Mouse (Mus musculus): ENCODE data around the gene Ankfn1. TPM values are rescaled to one million over a fixed set of nuclear protein-coding genes. Genes with fewer than 3 reads are reported as not detected.
A peak's percentile ranks its signal among the peaks of the same experiment; 100 is the strongest.

Ankfn1 gene
- polyA plus RNA-seq, 1 experiment from 2014 or later: 1.8 TPM

DNA sequence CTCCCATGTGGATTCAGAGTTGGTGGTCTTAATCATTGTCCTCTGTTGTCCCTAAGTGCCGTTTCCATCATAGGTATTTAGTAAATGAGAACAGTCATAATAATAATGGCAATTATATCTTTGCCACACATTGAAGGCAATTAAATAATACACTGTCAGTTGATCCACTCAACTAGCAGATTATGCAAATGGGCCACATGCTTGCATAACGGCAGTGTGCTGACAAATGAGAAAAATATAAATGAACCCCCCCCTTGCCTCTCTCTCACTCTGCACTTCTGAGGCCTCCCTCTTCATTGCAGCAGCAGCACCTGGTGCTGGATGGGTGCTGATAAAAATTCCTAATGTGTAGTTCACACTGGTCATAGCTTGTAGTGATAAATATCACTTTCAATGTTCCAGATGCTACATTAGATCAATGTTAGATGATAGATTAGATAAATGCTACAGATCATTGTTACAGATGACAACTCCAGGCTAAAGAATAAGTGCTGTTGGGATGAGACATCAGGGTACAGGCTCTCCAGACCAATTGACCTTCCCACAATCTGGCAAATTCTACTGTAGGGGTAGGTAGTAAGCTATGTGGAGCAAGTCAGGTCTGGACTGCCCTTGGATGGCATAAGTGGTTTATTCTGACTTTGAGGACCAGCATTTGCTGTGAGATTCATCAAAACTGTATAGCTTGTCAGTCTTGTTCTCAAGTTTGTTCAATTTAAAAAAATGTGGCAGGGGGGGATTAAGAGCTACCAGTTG lies 12.3 kb downstream of the Ankfn1 start:
- no peaks in the 10 kb centered on the region for H3K4me1 ChIP-seq

DNA sequence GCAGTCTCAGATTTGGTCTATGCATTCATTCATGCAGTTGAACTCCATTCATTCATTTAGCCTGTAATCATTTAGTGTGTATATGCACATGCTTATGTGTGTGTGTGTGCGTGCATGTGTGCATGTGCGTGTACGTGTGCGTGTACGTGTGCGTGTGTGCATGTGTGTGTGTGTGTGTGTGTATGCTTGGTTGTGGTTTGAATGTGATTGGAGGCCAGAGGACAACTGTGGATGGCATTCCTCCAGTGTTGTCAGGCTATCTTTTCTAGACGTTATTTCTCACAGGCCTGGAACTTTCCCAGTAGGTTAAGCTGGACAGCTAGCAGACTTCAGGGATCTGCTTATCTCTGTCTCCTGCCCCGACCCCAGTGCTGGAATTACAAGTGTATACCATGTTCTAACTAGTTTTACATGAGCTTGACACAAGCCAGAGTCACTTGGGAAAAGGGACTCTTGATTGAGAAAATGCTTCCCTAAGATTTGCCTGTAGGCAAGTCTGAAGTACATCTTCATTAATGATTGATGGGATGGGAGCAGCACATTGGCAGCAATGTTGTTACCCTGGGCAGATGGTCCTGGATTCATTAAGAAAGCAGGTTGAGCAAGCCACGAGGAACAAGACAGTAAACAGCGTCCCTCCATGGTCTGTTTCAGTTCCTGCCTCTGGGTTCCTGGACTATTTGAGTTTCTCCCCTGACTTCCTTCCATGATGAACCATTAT lies 43.3 kb downstream of the Ankfn1 start:
- ATAC-seq (ENCODE audit: insufficient number of reproducible peaks, low FRiP score, low TSS enrichment, low read depth): no peak
- WGBS: 81% methylated on average over 10 of the region's 10 CpGs
- no peaks in the 10 kb centered on the region for H3K9me3 ChIP-seq (replicated peaks)

More for the DNA sequence above, 12.3 kb downstream of the Ankfn1 start:
- Histone ChIP-seq H3K27ac (replicated peaks) (no peak overlapping the region), H3K4me3 (replicated peaks) (no peak overlapping the region), H3K36me3 (no peaks in the 10 kb centered on the region), H3K27me3 (no peaks in the 10 kb centered on the region), H3K9me3 (replicated peaks) (no peaks in the 10 kb centered on the region), H3K4me2 (replicated peaks) (no peak overlapping the region), H3K9ac (no peak overlapping the region)
- no peak for ATAC-seq (ENCODE audit: insufficient number of reproducible peaks, low FRiP score, low TSS enrichment, low read depth)
- WGBS: 40% methylated on average over 2 of the region's 2 CpGs

DNA sequence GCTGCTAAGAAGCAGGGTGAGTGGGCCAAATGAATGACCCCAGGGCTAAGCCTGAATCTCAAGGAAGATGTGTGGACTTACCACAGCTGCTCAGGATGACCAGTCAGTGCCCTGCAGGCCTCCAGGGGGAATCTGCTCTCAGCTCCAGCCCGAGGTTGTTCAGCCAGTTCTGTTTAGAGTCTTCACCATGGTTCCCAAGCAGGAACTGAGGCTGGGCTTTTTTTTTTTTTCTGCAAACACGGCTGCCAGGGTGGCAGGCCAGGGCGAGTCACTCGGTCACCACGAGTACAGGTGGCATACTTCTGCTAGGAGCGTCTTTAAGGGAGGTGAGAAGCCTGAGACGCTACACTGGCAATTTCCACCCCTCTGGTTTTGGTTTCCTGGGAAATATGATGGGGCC lies 43.9 kb downstream of the Ankfn1 start:
- Histone ChIP-seq H3K36me3 (no peaks in the 10 kb centered on the region), H3K4me2 (replicated peaks) (no peak overlapping the region), H3K9ac (no peak overlapping the region), H3K27ac (replicated peaks) (no peak overlapping the region), H3K9me3 (replicated peaks) (no peaks in the 10 kb centered on the region), H3K4me1 (no peaks in the 10 kb centered on the region), H3K4me3 (replicated peaks) (no peak overlapping the region), H3K27me3 (no peaks in the 10 kb centered on the region; the same call in 1 of the 2 replicates)
- WGBS: 58% methylated on average over 7 of the region's 7 CpGs
- no peak for ATAC-seq (ENCODE audit: insufficient number of reproducible peaks, low FRiP score, low TSS enrichment, low read depth)

More for the DNA sequence above, 43.3 kb downstream of the Ankfn1 start:
- no peaks in the 10 kb centered on the region for H3K4me1 ChIP-seq
- H3K27me3 ChIP-seq: no peaks in the 10 kb centered on the region; the same call in 1 of the 2 replicates
- H3K36me3 ChIP-seq: no peaks in the 10 kb centered on the region
- no peak overlapping the region for H3K9ac ChIP-seq
- no peak overlapping the region for H3K27ac ChIP-seq (replicated peaks)
- no peak overlapping the region for H3K4me2 ChIP-seq (replicated peaks)
- H3K4me3 ChIP-seq (replicated peaks): no peak overlapping the region

DNA sequence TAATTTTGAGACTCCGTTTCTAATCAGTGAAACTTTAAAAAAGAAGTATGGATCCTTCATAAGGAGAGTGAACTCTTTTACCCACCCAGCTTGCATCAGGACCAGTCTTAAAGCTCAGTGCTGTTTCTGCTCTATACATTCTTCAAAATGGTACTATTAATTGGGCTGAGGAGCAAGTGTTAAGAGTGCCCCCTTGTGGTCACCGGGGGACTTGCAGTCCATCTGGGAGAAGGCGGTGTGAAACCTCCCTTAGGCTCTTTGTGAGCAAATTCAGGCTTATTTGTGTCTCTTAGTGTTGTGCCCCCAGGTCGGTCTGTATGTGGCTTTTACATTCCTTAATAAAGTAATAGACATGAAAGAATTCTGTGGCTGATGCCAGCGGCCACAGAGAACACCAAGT lies 56.6 kb downstream of the Ankfn1 start:
- ATAC-seq (ENCODE audit: insufficient number of reproducible peaks, low FRiP score, low TSS enrichment, low read depth): no peak
- no peak overlapping the region for H3K9ac ChIP-seq
- H3K4me2 ChIP-seq (replicated peaks): no peak overlapping the region
- 11% methylated on average over 5 of the region's 5 CpGs for WGBS
- H3K27me3 ChIP-seq: no peaks in the 10 kb centered on the region
- no peak overlapping the region for H3K27ac ChIP-seq (replicated peaks)
- H3K4me1 ChIP-seq: no peaks in the 10 kb centered on the region
- no peaks in the 10 kb centered on the region for H3K36me3 ChIP-seq
- H3K4me3 ChIP-seq (replicated peaks): no peak overlapping the region
- H3K9me3 ChIP-seq (replicated peaks): no peaks in the 10 kb centered on the region

DNA sequence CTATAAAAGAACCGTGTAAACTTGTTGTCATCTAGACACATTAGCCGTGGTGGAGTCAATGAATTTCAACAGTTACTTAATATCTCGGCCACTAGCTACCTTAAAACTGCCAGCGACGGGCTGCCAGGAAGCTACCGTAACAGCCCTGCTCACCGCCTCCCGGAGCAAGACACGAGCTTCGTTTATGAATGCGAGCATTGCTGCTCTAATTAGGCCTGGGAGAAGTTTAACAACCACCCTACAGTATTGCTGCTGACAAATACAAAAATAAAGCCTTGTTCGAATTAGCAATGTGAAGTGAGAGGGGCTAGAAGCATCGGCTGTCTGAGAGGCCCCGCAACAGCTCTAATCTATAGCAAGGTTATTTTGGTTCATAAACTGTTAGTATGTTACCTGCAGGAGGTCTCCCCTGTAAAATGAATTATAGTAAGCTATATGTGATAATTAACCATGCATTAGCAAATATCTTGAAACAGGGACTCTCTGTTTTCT lies 58.9 kb downstream of the Ankfn1 start:
- Histone ChIP-seq H3K36me3 (no peaks in the 10 kb centered on the region), H3K4me1 (no peaks in the 10 kb centered on the region), H3K4me2 (replicated peaks) (no peak overlapping the region), H3K27ac (replicated peaks) (no peak overlapping the region), H3K4me3 (replicated peaks) (no peak overlapping the region), H3K9ac (no peak overlapping the region), H3K27me3 (no peaks in the 10 kb centered on the region), H3K9me3 (replicated peaks) (no peaks in the 10 kb centered on the region)
- no peak for ATAC-seq (ENCODE audit: insufficient number of reproducible peaks, low FRiP score, low TSS enrichment, low read depth)
- 72% methylated on average over 14 of the region's 14 CpGs for WGBS

DNA sequence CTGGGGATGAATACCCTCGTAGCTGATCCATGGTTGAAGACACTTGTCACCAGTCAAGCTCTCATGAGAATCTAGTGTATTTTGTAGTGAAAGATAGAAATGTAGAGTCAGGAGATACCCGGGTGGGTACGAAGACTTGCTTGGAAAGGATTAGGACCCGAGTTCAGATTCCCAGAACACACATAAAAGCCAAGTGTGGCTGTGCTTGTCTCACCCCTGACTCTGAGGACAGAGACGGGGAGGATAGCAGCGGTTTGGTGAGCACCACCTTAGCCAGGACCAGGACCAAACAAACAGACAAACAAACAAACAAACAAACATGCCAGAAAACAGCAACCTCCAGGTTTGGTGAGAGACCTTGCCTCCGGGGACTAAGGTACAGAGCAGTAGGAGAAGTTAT lies 61.1 kb downstream of the Ankfn1 start:
- Histone ChIP-seq H3K27me3 (no peaks in the 10 kb centered on the region), H3K27ac (replicated peaks) (no peak overlapping the region), H3K36me3 (no peaks in the 10 kb centered on the region), H3K9ac (no peak overlapping the region), H3K4me3 (replicated peaks) (no peak overlapping the region), H3K9me3 (replicated peaks) (no peaks in the 10 kb centered on the region), H3K4me1 (no peaks in the 10 kb centered on the region), H3K4me2 (replicated peaks) (no peak overlapping the region)
- no peak for ATAC-seq (ENCODE audit: insufficient number of reproducible peaks, low FRiP score, low TSS enrichment, low read depth)
- 94% methylated on average over 7 of the region's 7 CpGs for WGBS

DNA sequence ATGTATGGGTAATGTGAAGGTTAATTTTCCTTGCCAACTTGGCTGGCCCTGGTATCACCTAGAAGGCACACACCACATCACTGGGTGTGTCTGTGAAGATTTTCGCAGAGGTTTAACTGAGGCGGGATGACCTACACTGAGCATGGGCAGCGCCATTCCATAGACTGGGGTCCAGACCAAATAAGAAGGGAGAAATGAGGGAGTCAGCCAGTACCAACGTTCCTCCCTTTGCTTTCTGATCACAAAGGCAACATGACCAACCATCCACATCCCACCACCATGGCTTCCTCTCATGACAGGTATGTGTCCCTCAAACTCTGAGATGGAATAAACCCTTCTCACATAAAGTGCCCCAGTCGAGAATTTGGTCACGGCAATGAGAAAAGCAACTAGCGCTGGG lies 68.9 kb downstream of the Ankfn1 start:
- Histone ChIP-seq H3K9me3 (replicated peaks) (no peaks in the 10 kb centered on the region), H3K27me3 (no peaks in the 10 kb centered on the region), H3K27ac (replicated peaks) (no peak overlapping the region), H3K4me2 (replicated peaks) (no peak overlapping the region), H3K36me3 (no peaks in the 10 kb centered on the region), H3K4me1 (no peaks in the 10 kb centered on the region), H3K4me3 (replicated peaks) (no peak overlapping the region), H3K9ac (no peak overlapping the region)
- no peak for ATAC-seq (ENCODE audit: insufficient number of reproducible peaks, low FRiP score, low TSS enrichment, low read depth)
- 94% methylated on average over 7 of the region's 7 CpGs for WGBS

DNA sequence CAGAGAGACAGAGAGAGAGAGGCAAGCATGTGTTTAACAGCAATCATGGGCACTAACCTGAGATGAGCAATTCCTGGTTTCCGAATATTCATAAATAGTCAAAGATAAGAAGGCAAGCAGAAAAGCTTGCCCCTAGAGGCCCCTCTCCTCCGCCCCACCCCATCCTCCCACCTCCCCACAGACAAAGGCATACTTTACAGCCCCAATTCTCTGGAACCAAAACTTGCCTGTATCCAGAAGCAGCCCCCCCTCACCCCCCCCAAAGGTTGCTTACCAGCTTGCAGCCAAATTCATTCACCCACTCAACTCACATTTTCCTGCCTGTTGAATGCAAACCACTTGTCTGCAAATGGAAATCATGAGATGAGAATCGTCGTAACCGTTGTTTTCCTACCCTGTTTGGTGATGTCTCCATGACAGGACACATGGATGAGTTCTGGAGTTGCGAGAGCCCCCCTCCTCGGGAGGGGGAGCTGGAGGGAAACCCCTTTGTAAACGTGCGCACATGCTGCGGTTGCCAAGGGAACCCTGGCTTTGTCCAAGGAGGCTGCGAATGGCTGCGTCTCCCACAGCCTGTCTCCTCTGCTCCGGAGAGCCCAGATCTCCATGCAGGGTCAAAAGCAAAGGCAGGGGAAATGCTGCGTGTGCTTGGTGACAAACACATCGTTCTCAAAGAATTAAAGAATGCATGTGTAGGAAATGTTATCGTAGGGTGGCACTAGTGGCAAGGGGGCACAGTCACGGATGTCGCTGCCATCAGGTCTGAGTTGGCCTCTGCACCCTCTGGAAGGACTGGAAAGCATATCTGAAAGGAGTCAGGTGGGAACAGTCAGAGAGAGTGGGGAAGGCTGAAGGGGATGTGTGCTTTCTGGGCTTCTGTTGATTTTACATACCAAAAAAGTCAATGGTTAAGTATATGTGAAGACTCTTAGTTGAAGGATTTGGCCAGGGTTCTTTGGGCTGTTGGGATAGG lies 80.7 kb downstream of the Ankfn1 start:
- H3K27ac ChIP-seq (replicated peaks): no peak overlapping the region
- 42% methylated on average over 18 of the region's 18 CpGs for WGBS
- no peak overlapping the region for H3K9ac ChIP-seq
- H3K4me1 ChIP-seq: peaks cover 5% of the 10 kb centered on the region
- no peaks in the 10 kb centered on the region for H3K9me3 ChIP-seq (replicated peaks)
- no peak overlapping the region; the same call in 1 of the 2 replicates for H3K4me2 ChIP-seq (replicated peaks)
- ATAC-seq (ENCODE audit: insufficient number of reproducible peaks, low FRiP score, low TSS enrichment, low read depth): no peak
- H3K4me3 ChIP-seq (replicated peaks): no peak overlapping the region
- no peaks in the 10 kb centered on the region; the same call in 1 of the 2 replicates for H3K27me3 ChIP-seq
- no peaks in the 10 kb centered on the region for H3K36me3 ChIP-seq

DNA sequence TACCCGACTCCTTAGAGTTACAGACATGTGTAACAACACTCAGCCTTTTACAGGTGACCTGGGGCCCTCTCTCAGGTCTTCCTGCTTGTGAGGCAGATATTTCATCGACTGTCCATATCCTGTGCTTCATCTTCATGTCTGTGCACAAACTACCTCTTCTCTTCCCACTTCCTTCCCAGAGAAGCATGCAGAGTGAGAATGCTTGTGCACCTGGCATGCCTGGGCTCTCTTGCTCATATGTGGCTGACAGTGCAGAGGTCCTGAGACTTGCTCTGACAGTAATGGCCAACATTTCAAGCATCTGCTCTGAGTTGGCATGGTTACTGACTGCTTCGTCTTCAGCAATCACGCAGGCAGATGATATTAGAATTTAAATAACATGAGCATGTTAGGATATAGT lies 83.8 kb downstream of the Ankfn1 start:
- H3K9ac ChIP-seq: no peak overlapping the region
- 81% methylated on average over 4 of the region's 4 CpGs for WGBS
- H3K4me2 ChIP-seq (replicated peaks): no peak overlapping the region
- H3K27me3 ChIP-seq: no peaks in the 10 kb centered on the region; the same call in 1 of the 2 replicates
- H3K4me1 ChIP-seq: peaks cover 5% of the 10 kb centered on the region
- H3K4me3 ChIP-seq (replicated peaks): no peak overlapping the region
- H3K36me3 ChIP-seq: no peaks in the 10 kb centered on the region
- ATAC-seq (ENCODE audit: insufficient number of reproducible peaks, low FRiP score, low TSS enrichment, low read depth): no peak
- no peaks in the 10 kb centered on the region for H3K9me3 ChIP-seq (replicated peaks)
- no peak overlapping the region for H3K27ac ChIP-seq (replicated peaks)

DNA sequence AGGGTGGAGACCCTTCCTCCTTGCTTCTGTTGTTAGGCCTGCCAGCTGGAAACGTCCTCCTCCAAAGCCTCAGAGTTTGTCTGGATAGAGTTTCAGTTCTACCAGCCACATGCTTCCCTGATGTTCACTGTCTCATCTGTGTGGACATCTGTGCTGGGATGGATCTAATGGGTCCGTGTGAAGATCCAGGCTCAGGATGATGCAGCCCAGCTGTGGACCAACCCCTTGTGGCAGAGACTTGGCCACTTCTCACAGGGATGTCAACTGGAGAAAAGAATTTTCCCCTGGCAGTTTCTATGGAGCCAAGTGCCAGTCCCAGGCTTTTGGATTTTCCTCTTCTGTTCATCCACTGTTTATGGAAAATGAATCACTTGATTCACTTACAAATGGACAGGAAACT lies 100.5 kb downstream of the Ankfn1 start:
- peak; percentile 63; the same call in 1 of the 2 replicates for ATAC-seq (ENCODE audit: insufficient number of reproducible peaks, low FRiP score, low TSS enrichment, low read depth)
- Histone ChIP-seq H3K9ac (no peak overlapping the region), H3K9me3 (replicated peaks) (no peaks in the 10 kb centered on the region), H3K4me3 (replicated peaks) (no peak overlapping the region), H3K27ac (replicated peaks) (peak overlapping the region; percentile 69), H3K27me3 (no peaks in the 10 kb centered on the region), H3K36me3 (no peaks in the 10 kb centered on the region), H3K4me2 (replicated peaks) (no peak overlapping the region), H3K4me1 (peaks cover 16% of the 10 kb centered on the region)
- 29% methylated on average over 2 of the region's 2 CpGs for WGBS

Measured in embryonic facial prominence, embryonic 15.5 days (tissue).